In the genomic region with DNA sequence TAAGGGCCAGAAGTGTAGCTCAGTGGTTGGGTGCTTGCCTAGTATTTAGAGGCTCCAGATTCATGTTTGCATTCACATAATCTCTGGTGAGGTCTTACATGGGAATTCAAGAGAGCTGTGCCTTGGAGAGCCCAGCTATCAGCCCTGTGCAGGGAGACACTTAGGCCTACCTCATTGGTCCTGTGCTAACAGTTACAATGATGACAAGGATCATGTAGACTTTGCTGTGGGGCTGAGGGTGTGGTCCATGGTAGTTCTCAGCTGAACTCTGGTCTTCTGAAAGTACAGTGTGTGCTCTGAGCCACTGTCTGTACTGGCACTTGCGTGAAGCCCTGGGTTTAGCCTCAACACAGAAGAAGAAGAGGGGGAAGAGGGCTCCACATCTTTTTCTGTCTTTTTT, we compare ENCODE assay signal across 13 mouse cellular contexts.
"Had no signal": no experiment of that assay in that cellular context is flagged by ENCODE, and none has a peak within 500 bp of the region (broad histone marks: within the 10 kb centered on the region; RNA-seq: fewer than 3 reads in every experiment).

No protein-coding gene starts in this region.

- H3K4me3 ChIP-seq: left cerebral cortex, adult 2 months; limb, embryonic 10.5 days had no signal

- ATAC-seq: hindbrain, embryonic 16.5 days; inflammation-experienced regulatory T-cells, adult 6 months; lung, postnatal 0 days; midbrain, embryonic 16.5 days had no signal

- H3K27ac ChIP-seq: left cerebral cortex, adult 2 months; limb, embryonic 10.5 days had no signal

- H3K9me3 ChIP-seq: limb, embryonic 10.5 days had no signal

- H3K4me2 ChIP-seq: midbrain, embryonic 11.5 days had no signal

- H3K36me3 ChIP-seq: limb, embryonic 10.5 days had no signal

- H3K4me1 ChIP-seq: limb, embryonic 10.5 days had no signal

- DNase-seq: kidney, adult 2 months; kidney, postnatal 25 days; lung, adult 2 months; lung, postnatal 36 days; right cerebral cortex, postnatal 25 days; thymus, postnatal 14 days had no signal
